Mouse (Mus musculus) kidney, adult 18-20 months (tissue): ENCODE data around the gene Cdc42bpg.
A peak's percentile ranks its signal among the peaks of the same experiment; 100 is the strongest.
"Not testable (repeated sequence)": the region's sequence is repeated elsewhere in the genome, so short reads cannot be mapped to it uniquely, and the experiment has no call there.

ENCODE experiments used
- DNase-seq: peaks from one replicate; pipeline ENCODE4 v3.0.0; 2021

The Cdc42bpg gene

DNA sequence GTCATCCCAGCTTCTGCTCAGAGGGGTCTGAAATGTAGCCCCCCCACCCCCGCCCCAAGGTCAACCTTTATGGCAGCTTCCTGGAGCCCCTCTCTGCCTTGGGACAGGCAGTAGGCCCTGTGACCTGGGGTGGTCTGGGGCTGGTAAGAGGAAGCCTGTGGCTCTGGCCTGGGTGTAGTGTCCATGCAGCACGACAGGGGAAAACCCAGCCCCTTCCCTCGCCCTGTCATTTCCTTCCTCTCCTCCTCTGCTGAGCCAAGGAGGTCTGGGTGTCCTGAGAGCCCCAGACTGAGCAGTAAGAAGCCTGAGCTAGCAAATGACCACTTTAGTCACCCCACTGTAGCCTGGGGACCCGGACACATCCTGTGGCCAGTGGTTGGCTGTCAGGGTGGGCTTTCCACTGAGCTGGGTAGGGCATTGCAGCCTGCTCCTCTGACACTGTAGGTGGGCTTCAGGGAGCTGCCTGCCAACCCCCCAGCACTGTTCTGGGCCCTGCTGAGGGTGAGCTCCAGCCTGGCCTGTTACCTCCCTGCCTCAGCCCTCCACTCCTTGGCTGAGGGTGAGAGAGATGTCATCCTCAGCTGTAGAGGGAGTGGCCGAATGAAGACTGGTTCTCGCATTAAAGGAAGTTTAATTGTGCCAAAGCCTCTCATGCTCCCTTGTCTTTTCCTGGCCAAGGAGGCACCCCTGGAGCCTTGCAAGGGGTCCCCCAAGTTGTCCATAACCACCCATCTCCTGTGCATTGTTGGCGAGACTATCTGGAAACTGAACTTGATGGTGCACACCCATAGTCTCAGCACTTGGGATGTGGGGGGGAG lies 6.6 kb upstream of the Cdc42bpg start:
- peak; percentile 12 for DNase-seq

DNA sequence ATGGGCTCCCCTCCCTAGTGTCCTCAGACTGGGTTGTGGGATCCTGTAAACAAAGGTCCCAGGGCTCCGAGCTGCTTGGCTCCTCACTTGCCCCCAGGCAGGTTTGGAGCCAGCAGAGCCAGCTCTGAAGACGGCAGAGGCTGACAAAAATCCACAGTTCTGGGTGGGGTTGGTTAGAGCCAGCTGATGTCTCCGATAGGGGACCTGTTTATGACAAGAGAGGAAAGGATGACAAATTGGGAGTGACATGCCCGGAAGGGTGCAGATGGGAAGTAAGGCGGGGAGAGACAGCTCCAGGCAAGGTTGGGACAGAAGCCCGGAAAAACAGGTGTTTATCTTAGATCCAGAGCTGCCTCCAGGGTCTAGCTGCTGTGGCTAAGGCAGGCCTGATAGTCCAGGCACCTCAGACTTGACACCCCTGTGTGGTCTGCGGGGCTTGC lies 5.8 kb upstream of the Cdc42bpg start:
- peak; percentile 22 for DNase-seq

DNA sequence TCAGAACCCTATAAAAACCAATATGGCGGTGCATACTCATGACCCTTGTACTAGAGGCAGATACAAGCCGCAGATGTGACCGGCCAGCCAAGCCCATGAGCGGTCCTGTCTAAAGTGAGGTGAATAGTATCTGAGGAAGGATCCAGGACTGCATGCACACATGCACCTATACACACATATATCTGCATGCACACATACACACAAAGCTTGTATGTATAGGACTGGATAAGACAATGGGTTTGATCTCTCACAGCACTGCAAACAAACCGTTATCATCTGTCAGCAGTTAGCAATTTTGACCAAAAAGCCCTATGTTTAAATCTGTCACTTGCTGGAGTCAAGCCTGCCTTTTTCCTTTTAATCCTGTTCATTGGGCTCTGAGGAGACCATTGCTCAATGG lies 4.1 kb upstream of the Cdc42bpg start:
- no peak for DNase-seq

DNA sequence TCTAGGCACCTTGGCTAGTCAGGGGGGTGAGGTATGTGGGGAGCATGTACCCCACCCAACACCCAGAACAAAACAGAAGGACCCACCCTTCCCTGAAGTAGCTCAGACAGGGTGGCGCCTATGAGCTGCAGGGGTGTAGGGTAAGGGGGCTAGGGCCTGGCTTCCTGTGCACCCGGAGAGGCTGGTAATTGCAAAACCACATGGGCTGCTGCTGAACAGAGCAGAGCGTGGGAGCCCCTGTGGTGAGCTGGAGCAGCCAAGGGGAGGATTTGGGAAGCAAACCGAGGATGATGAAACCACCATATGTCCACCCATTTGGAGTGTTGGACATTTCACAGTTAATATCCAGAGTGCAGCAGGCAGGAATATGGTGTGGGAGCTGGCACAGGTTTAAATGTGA lies 3.7 kb upstream of the Cdc42bpg start:
- no peak for DNase-seq

DNA sequence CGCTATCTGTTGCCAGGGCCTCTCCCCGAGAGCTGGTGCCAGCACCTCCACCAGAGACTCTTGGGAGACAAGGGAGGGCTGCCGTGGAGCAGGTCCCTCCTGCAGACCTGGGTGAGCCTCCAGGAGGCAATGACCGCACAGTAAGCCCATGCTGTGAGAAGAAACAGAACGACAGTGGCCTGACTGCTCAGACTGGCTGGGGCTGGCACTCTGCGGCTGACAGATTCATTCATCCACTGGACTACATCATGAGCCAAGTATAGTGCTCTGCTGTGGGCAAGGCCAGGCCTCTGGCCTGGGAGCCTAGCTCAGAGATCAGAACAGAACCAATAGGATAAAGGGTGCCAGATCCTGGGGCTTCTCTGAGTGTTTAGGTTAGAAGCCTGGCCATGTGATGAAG lies 2.4 kb upstream of the Cdc42bpg start:
- peak; percentile 12 for DNase-seq

DNA sequence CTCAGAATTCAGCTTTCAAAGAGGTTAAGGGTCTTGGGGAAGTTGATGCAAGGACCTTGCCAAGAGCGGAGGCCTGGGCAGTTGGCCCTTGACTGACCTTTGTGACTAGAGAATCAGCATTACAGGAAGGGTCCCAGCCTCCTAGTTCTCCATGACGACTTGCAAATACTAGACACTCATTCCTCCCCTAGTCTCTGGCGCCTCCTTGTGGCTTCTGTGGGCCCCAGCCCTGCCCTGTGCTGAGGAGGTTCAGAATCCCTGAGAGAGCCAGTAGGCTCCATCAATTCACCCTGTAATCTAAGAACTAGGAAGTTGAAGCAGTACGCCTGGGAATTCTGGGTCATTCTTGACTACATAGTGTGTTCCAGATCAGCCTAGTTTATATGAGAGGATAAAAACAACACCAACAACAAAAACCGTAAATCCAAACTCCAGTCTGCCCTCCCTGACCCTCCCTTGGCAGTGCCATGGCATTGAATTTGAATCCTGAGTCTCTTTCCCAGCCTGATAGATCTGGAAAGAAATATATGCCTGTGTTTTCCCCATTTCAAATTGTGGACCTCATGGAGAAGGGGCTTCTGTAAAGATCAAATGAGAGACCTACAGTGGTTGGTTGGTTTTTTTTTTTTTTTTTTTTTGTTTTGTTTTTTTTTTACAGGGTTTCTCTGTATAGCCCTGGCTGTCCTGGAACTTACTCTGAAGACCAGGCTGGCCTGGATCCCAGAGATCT lies 1.3 kb upstream of the Cdc42bpg start:
- peak; percentile 92 for DNase-seq

DNA sequence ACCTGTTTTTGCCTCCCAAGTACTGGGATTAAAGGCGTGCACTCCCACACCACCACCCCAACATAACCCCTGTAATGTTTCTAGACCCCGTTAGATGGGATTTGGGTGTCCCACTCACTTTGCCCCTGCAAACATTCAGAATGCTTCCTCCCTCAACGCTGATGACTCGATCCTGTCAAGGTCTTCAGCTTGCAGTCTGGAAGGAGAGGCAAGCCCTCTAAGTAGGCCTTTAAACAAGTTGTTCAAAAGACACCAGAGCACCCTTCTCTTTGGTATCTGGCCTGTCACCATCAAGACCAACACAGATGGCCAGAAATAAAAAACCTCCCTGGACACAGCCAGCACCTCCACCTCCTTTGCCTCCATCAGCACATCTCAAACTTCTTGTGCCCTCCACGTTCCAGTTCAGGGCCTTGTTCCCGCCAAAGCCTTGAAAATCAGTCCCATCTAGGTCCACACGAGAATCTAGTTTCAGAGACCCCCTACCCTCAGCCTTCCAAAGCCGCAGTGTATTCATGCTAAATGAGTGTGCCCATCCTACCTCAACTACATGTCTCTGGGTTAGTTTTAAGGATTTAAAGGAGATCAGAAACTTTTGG lies 640 bp upstream of the Cdc42bpg start:
- DNase-seq, result no peak

DNA sequence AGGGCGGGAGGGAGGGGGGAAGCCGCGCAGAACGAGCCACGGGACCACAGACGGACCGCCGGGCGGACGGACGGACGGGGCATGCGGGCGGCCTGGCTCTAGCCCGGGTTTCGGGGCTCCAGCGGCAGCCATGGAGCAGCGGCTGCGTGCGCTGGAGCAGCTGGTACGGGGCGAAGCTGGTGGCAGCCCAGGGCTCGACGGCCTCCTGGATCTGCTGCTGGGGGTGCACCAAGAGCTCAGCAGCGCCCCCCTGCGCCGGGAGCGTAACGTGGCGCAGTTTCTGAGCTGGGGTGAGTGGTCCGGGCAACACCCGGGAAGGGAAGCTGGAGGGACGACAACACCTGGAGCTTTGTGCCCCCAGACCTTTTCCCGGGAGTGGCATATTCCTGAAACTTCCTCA lies 330 bp downstream of the Cdc42bpg start:
- DNase-seq, result peak; percentile 87

DNA sequence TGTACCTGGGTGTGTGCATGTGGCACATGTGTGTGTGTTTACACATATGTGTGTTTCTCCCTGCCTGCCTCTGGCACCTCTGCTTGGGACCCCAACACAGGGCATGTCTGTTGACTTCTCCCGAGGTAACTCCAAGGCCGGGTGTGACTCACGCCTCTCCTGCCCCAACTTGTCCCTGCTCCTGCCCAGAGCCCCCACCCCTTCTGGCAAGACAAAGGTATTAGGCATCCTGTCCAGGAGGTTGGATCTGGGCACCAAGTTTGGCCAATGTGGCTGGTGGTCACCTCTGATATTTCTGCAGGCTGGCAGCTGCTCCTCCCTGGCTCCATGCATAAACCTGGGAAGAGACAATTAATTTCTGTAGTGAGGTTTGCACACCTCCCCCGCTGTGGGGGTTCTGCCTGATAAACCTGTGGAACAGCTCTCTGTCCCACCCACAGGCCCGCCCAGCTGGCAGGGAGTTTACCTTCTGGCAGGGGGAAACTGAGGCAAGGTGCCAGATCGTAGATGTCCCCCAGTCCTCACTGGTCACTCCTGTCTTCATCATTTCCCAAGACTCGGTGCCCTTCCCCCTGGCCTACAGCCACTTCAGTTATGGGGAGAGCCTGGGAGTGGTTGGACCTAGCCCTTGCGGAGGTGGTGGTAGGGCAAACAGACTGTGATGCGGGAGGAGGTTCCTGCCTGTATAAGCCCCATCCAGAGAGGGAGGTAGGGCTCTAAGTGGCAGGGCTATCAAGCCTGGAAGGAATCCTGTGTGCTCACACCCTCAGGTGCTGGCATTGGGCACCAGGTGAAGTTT lies 1.7 kb downstream of the Cdc42bpg start:
- no peak for DNase-seq

DNA sequence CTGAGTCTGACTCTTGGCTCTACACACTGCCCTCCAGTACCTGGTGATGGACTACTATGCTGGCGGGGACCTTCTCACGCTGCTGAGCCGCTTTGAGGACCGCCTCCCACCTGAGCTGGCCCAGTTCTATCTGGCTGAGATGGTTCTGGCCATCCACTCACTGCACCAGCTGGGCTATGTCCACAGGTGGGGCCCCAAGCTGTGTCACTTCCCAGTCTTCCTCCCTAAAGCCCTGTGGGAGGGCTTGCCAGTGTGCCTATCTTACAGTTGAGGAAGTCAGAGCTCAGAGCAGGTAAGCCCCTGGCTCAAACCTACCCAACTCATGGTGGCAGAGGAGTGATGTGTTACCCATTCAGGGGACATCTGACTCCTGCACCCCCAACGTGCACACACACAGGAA lies 3.9 kb downstream of the Cdc42bpg start:
- DNase-seq, result no peak

DNA sequence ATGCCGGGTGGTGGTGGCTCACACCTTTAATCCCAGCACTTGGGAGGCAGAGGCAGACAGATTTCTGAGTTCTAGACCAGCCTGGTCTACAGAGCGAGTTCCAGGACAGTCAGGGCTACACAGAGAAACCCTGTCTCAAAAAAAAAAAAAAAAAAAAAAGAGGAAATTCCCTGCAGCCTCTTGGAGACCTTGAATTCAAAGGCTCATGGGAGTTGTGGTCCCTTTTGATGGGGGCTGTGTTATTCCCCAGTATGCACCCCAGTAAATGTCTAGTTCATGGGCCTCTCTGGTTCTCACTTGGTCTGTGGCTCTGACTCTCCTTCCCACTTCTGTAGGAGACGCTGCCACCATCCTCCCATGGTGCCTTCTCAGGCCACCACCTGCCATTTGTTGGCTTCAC lies 5.5 kb downstream of the Cdc42bpg start:
- not testable (repeated sequence) for DNase-seq

DNA sequence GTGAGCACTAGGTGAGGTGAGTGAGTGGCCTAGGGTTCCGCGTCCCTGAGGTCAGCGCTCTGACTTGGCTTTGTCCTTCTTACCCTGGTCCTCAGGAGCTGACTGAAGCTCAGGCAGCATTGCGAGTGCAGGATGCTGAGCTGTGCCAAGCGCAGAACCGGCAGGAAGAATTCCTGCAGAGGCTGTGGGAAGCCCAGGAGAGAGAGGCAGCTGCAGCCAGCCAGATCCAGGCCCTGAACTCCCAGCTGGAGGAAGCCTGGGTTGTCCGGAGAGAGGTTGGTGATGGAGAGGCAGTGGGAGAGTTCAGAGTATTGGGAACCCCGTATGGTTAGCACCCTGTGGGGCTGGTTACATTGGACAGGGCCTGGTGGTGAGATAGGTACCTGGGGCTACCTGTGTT lies 7.5 kb downstream of the Cdc42bpg start:
- DNase-seq, result no peak

DNA sequence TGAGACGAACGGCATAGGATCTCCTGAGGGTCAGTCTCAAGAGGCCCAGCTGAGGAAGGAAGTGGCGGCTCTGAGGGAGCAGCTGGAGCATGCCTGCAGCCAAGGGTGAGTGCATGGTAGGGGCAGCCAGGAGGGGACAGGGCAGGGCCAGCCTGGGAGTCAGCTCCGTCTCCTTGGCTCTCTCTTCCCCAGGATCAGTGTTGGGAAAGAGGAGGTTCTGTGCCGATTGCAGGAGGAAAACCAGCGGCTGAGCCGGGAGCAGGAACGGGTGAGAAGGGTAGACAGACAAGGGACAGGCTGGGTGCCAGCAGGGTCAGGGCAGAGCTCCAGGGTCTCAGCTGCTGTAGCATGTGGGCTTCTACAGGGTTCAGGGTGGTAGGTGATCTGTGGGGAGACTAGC lies 8.3 kb downstream of the Cdc42bpg start:
- no peak for DNase-seq

DNA sequence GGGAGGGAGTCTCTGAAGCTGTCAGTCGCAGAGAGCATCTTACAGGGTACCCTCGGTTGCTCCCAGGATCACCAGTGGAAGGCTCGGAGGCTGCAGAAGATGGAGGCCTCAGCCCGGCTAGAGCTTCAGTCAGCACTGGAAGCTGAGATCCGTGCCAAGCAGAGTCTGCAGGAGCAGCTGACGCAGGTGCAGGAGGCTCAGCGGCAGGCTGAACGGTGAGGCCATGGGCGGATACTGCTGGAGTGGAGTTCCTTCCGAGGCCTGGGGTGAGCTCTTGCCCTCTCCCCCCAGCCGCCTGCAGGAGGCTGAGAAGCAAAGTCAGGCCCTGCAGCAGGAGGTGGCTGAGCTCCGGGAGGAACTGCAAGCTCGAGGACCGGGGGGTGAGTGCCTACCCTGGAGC lies 9.3 kb downstream of the Cdc42bpg start:
- no peak for DNase-seq

DNA sequence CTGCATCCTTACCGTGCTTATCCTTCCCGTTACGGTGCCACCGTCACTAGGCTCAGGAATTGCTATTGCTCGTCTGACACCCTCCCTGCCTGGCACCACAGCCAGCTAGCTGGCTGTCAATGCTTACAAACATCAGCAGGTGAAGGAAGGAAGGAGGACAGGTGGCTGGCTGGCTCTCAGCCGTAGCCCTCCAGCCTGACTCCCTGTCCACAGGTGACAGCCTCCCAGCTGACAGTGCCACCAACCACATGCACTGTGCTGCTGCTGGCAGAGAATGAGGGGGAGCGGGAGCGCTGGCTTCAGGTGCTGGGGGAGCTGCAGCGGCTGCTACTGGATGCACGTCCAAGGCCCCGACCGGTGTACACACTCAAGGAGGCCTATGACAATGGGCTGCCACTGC lies 11.9 kb downstream of the Cdc42bpg start:
- DNase-seq, result no peak

DNA sequence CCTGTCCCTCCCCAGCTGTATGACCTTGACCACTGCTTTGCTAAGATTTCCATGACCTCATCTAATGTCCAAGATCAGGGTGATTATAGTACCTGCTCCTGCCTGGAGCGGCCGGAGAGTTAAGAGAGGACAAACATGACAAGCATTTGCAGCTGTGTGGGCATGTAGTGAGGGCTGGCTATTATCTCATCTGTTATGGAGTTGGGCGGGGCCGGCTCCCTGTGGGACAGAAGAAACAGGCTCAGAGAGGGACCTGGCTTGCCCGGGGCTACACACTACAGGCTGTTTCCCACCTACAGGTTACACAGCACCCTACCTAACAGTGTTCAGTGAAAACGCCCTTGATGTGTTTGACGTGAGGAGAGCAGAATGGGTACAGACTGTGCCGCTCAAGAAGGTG lies 15.1 kb downstream of the Cdc42bpg start:
- no peak for DNase-seq

DNA sequence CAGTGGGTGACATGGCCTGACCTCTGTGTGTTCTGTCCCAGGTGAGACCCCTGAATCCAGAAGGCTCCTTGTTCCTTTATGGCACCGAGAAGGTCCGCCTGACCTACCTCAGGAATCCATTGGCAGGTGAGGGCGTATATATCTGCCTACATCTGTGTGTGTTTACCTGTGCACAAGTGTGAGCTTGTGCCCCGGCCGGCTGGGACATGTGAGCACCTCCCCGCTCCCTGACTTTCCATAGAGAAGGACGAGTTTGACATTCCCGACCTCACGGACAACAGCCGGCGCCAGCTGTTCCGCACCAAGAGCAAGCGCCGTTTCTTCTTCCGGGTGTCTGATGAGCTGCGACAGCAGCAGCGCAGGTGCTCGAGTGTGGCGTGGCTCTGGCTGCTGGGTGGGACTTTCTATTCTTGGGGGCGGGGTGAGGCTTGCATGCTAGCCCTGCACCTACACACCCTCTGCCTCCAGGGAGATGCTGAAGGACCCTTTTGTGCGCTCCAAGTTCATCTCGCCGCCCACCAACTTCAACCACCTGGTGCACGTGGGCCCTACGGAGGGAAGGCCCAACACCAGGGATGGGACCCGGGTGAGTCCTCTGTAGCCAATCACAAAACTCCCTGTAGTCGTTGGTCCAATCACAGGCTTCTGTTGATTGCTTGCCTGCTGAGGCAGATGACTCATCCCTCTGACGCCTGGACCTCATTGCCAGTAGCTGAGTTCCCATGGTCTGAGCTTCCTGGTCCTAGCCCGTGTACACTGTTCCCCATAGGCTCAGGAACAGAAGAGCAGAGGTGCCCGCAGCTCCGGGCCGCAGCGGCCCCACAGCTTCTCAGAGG lies 15.7 kb downstream of the Cdc42bpg start:
- DNase-seq, result no peak

DNA sequence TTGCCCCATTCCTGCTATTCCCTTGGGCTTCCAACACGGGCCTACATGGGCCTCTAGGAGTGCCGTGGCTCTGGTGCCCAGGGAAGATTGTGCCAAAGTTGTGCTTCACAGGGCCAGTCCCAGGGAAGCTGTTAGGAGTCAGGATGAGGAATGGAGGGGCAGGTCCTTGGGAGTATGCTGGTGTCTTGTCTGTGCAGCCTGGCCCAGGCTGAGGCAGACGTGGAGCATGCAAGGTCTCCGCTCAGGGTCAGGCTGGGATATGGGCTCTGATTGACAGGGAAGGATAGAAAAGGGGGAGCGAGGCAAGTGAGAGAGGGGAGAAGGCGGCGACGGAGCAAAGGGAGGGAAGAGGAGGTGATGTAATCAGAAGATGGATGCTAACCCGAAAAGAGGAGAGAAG lies 18.5 kb downstream of the Cdc42bpg start:
- DNase-seq, result no peak

DNA sequence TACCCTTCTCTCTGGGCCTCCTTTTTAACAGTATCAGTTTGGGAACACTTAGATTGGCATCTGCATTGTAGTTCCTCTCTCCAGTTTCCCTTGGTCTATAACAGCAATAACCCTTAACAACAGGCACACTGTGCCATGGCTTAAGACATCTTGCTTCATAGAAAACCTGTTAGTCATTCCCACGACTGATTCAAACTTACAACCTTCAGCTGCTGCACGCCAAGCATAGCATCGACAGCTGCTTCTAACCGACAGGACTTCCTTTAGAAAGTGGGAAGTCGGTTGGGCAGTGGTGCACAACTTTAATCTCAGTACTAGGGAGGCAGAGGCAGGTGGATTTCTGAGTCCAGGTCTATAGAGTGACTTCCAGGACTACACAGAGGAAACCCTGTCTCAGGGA lies 24.9 kb downstream of the Cdc42bpg start:
- no peak for DNase-seq

DNA sequence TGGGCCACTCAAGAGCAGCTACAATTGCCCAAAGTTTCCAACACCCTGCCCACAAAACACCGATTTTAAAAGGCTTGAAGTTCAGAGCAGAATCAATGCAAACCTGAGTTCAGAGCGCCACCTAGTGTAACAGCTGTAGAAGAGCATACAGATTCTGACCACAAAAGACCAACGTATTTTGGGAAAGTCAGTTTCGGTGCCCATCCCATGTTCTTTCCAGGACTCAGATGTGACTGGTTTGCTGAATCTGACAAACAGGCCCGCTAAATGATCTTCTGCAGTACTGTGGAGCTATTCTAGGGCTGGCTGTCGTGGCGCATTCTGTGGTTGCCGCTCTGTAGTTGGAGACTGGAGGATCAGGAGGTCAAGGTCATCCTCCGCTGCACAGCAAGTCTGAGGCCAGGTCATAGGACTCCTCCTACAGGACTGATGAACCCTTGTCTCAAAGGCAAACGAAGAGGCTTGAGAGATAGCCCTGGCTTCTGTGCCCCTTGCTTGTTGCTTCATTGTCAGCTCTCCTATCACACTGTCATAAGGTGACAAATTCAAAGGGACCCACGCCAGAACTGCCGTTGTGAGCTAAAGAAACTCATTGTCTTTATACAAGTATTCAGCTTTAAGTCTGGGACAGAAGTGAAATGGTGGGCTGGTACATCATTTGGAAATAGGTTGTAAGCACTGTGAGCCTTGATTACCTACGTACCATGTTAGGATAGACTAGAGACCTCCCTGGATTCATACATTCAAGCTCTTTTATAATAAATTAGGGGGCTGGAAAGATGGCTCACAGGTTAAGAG lies 25.7 kb downstream of the Cdc42bpg start:
- DNase-seq, result peak; percentile 66
